ENCODE assay signal across 19 mouse cellular contexts in genomic region chr13:73735270-73735669, GRCm38 (mm10). TPM values are rescaled to one million over a fixed set of nuclear protein-coding genes. Genes with fewer than 3 reads are reported as not detected.
A peak's percentile ranks its signal among the peaks of the same experiment; 100 is the strongest.
DNase-seq lines count a peak whose midpoint lies in the region; ATAC-seq and TF ChIP-seq lines count a peak whose summit lies in the region.
"Had no signal": no experiment of that assay in that cellular context is flagged by ENCODE, and none has a peak within 500 bp of the region (broad histone marks: within the 10 kb centered on the region; RNA-seq: fewer than 3 reads in every experiment).

No protein-coding gene starts in this region.

- WGBS in spleen, adult 2 months: 86% methylated on average over 8 of the region's 8 CpGs
- WGBS in liver, postnatal 0 days (ENCODE audit: insufficient replicate concordance): 51% methylated on average over 8 of the region's 8 CpGs
- WGBS in stomach, postnatal 0 days: 35% methylated on average over 8 of the region's 8 CpGs
- 86% methylated on average over 8 of the region's 8 CpGs for WGBS in forebrain, embryonic 13.5 days

- ATAC-seq in liver, postnatal 0 days: peak; percentile 75
- peak; percentile 50; the same call in 1 of the 2 replicates for ATAC-seq in stomach, postnatal 0 days (ENCODE audit: low FRiP score, low TSS enrichment)
- no peak for ATAC-seq in forebrain, embryonic 13.5 days
- ATAC-seq: hindbrain, embryonic 16.5 days had no signal

- no peak overlapping the region for H3K4me3 ChIP-seq in spleen, adult 2 months (ENCODE audit: extremely low read depth, insufficient read depth, insufficient read length)
- no peak overlapping the region for H3K4me3 ChIP-seq in liver, postnatal 0 days (ENCODE audit: low read depth, low read length)
- H3K4me3 ChIP-seq in stomach, postnatal 0 days (ENCODE audit: low read depth, low read length): no peak overlapping the region
- H3K4me3 ChIP-seq in forebrain, embryonic 13.5 days: no peak overlapping the region
- H3K4me3 ChIP-seq: embryonic facial prominence, embryonic 13.5 days; heart, embryonic 15.5 days; megakaryocyte, embryonic 14.5 days had no signal

- no peaks in the 10 kb centered on the region for H3K36me3 ChIP-seq in spleen, adult 2 months (ENCODE audit: control insufficient read depth, insufficient read depth, low read length)
- H3K36me3 ChIP-seq in liver, postnatal 0 days (replicated peaks; ENCODE audit: insufficient read depth, low read length): no peaks in the 10 kb centered on the region
- H3K36me3 ChIP-seq in stomach, postnatal 0 days (ENCODE audit: control insufficient read depth, insufficient read depth, low read length): no peaks in the 10 kb centered on the region
- H3K36me3 ChIP-seq in forebrain, embryonic 13.5 days (ENCODE audit: poor library complexity, severe bottlenecking): no peaks in the 10 kb centered on the region
- H3K36me3 ChIP-seq: embryonic facial prominence, embryonic 13.5 days; heart, embryonic 15.5 days had no signal

- peak; percentile 59 for DNase-seq in heart, postnatal 4 days
- no peak for DNase-seq in heart, adult 8-10 months (ENCODE audit: low spot score)
- DNase-seq in spleen, adult 2 months (ENCODE audit: low read depth in 1 of 2, low spot score in 2 of 2): no peak
- DNase-seq in spleen, adult 12 weeks (ENCODE audit: low spot score): no peak
- peak; percentile 76 for DNase-seq in liver, postnatal 0 days
- peak; percentile 85 for DNase-seq in stomach, postnatal 0 days (ENCODE audit: low spot score)
- no peak for DNase-seq in Muller cell, postnatal 12 days (ENCODE audit: inconsistent ontology term)
- DNase-seq: adrenal gland, postnatal 25 days; cerebellum, postnatal 36 days; thymus, postnatal 36 days had no signal

- H3K9ac ChIP-seq in liver, postnatal 0 days (replicated peaks): no peak overlapping the region
- H3K9ac ChIP-seq in stomach, postnatal 0 days (ENCODE audit: low read length): no peak overlapping the region
- H3K9ac ChIP-seq in forebrain, embryonic 13.5 days: no peak overlapping the region
- H3K9ac ChIP-seq: embryonic facial prominence, embryonic 13.5 days; heart, embryonic 15.5 days had no signal

- no peak for TF ChIP-seq POLR2A in spleen, adult 2 months (IDR thresholded peaks at IDR 0.05; ENCODE audit: low read depth, low read length)

- TF ChIP-seq EP300 in liver, postnatal 0 days (IDR thresholded peaks at IDR 0.05; ENCODE audit: low read depth): no peak
- TF ChIP-seq EP300 in stomach, postnatal 0 days (optimal IDR thresholded peaks at IDR 0.05): no peak

- peaks cover 10% of the 10 kb centered on the region; the same call in 1 of the 2 replicates for H3K4me1 ChIP-seq in spleen, adult 2 months (ENCODE audit: control insufficient read depth, insufficient read depth, insufficient read length)
- H3K4me1 ChIP-seq in liver, postnatal 0 days (ENCODE audit: insufficient read depth): peaks cover 17% of the 10 kb centered on the region
- no peaks in the 10 kb centered on the region for H3K4me1 ChIP-seq in stomach, postnatal 0 days (replicated peaks; ENCODE audit: control insufficient read depth, insufficient read depth)
- peaks cover 9% of the 10 kb centered on the region; the same call in 1 of the 2 replicates for H3K4me1 ChIP-seq in forebrain, embryonic 13.5 days

- H3K27ac ChIP-seq in spleen, adult 2 months (ENCODE audit: insufficient read depth, low read length): peak overlapping the region; percentile 66
- H3K27ac ChIP-seq in liver, postnatal 0 days (ENCODE audit: low read depth): no peak overlapping the region
- no peak overlapping the region for H3K27ac ChIP-seq in stomach, postnatal 0 days (replicated peaks)
- no peak overlapping the region for H3K27ac ChIP-seq in forebrain, embryonic 13.5 days
- H3K27ac ChIP-seq: embryonic facial prominence, embryonic 13.5 days; heart, embryonic 15.5 days had no signal

- 0 out of 2 replicates have a peak, but pooled peaks cover 5% of the 10 kb centered on the region for H3K27me3 ChIP-seq in spleen, adult 2 months (ENCODE audit: control insufficient read depth, insufficient read depth, low read length)
- peaks cover 9% of the 10 kb centered on the region for H3K27me3 ChIP-seq in liver, postnatal 0 days (ENCODE audit: insufficient read depth, low read length)
- H3K27me3 ChIP-seq in stomach, postnatal 0 days (ENCODE audit: control insufficient read depth, insufficient read depth, low read length): no peaks in the 10 kb centered on the region
- H3K27me3 ChIP-seq in forebrain, embryonic 13.5 days: peaks cover 20% of the 10 kb centered on the region

- no peak for TF ChIP-seq CTCF in spleen, adult 2 months (IDR thresholded peaks at IDR 0.05; ENCODE audit: extremely low read depth, insufficient read depth, insufficient read length, insufficient replicate concordance)
- 0 out of 2 replicates have a peak, but pooled peaks have one; percentile 1 for TF ChIP-seq CTCF in liver, postnatal 0 days (IDR thresholded peaks at IDR 0.05; ENCODE audit: low read depth)
- peak; percentile 39 for TF ChIP-seq CTCF in stomach, postnatal 0 days (IDR thresholded peaks at IDR 0.05; ENCODE audit: low read depth)

- H3K4me2 ChIP-seq in liver, postnatal 0 days (ENCODE audit: low read depth, low read length): no peak overlapping the region
- H3K4me2 ChIP-seq in stomach, postnatal 0 days (replicated peaks; ENCODE audit: low read depth): peak overlapping the region; percentile 62
- H3K4me2 ChIP-seq in forebrain, embryonic 13.5 days: no peak overlapping the region
- H3K4me2 ChIP-seq: embryonic facial prominence, embryonic 13.5 days; heart, embryonic 15.5 days had no signal

- H3K9me3 ChIP-seq in liver, postnatal 0 days (ENCODE audit: low read length): no peaks in the 10 kb centered on the region
- H3K9me3 ChIP-seq in stomach, postnatal 0 days (ENCODE audit: control insufficient read depth, low read length): no peaks in the 10 kb centered on the region
- H3K9me3 ChIP-seq in forebrain, embryonic 13.5 days (replicated peaks): no peaks in the 10 kb centered on the region
- H3K9me3 ChIP-seq: embryonic facial prominence, embryonic 13.5 days; heart, embryonic 15.5 days had no signal

RNA-seq across cellular contexts. Expression of gene Slc12a7, which starts 2.4 kb away (rescaled TPM):
- total RNA-seq in heart, postnatal 4 days (2021): 100 to 1,000 TPM; 145 to 150 TPM
- total RNA-seq in heart, adult 8-10 months (2022): 100 to 1,000 TPM; 207 to 245 (median 212) TPM
- polyA plus RNA-seq in spleen, adult 2 months (2012; rRNA removed): 56.2 and 60.2 TPM in 2 replicates
- 6.5 and 7.0 TPM in 2 replicates for polyA plus RNA-seq in liver, postnatal 0 days (2015; fragmentation: Nextera tagmentation; extraction: Ambion mirVana)
- 17.9 and 19.0 TPM in 2 replicates for polyA plus RNA-seq in stomach, postnatal 0 days (2015; fragmentation: Nextera tagmentation; extraction: Ambion mirVana)
- polyA plus RNA-seq in forebrain, embryonic 13.5 days (2015; fragmentation: Nextera tagmentation; extraction: Ambion mirVana): 20.1 and 26.4 TPM in 2 replicates

RNA-seq across cellular contexts. Expression of gene Slc6a19, which starts 30.6 kb away (rescaled TPM):
- not detected for total RNA-seq in heart, postnatal 4 days (2021)
- not detected for total RNA-seq in heart, adult 8-10 months (2022)
- polyA plus RNA-seq in spleen, adult 2 months (2012; rRNA removed): 0.28 and 0.44 TPM in 2 replicates
- 1.3 and 1.4 TPM in 2 replicates for polyA plus RNA-seq in liver, postnatal 0 days (2015; fragmentation: Nextera tagmentation; extraction: Ambion mirVana)
- 8.8 and 9.2 TPM in 2 replicates for polyA plus RNA-seq in stomach, postnatal 0 days (2015; fragmentation: Nextera tagmentation; extraction: Ambion mirVana)
- 0.19 and 0.20 TPM in 2 replicates for polyA plus RNA-seq in forebrain, embryonic 13.5 days (2015; fragmentation: Nextera tagmentation; extraction: Ambion mirVana)
- total RNA-seq: gastrocnemius, adult 8-10 months; left cerebral cortex, postnatal 10 days had no signal
- polyA plus RNA-seq: embryonic facial prominence, embryonic 13.5 days; forebrain, embryonic 11.5 days; heart, embryonic 15.5 days had no signal

RNA-seq across cellular contexts. Expression of gene Slc6a18, which starts 57.4 kb away (rescaled TPM):
- not detected for total RNA-seq in heart, postnatal 4 days (2021)
- not detected for total RNA-seq in heart, adult 8-10 months (2022)
- 0.42 TPM in 1 of 2 replicates, not detected in the other for polyA plus RNA-seq in spleen, adult 2 months (2012; rRNA removed)
- not detected in 2 replicates for polyA plus RNA-seq in liver, postnatal 0 days (2015; fragmentation: Nextera tagmentation; extraction: Ambion mirVana)
- polyA plus RNA-seq in stomach, postnatal 0 days (2015; fragmentation: Nextera tagmentation; extraction: Ambion mirVana): not detected in 2 replicates
- polyA plus RNA-seq in forebrain, embryonic 13.5 days (2015; fragmentation: Nextera tagmentation; extraction: Ambion mirVana): not detected in 2 replicates
- total RNA-seq: adrenal gland, postnatal 25 days; left cerebral cortex, postnatal 10 days; neutrophil, adult 5-6 weeks had no signal
- polyA plus RNA-seq: embryonic facial prominence, embryonic 13.5 days; forebrain, embryonic 11.5 days; heart, embryonic 15.5 days; hindbrain, embryonic 16.5 days had no signal

Comparison
In these comparisons a context has a peak if more than half of its experiments do, and no peak if none do; other contexts are left out.
1. DNase-seq: peak in heart, postnatal 4 days (single experiment), liver, postnatal 0 days (single experiment) and stomach, postnatal 0 days (single experiment); none in heart, adult 8-10 months (single experiment), spleen, adult 2 months (0 of 2), spleen, adult 12 weeks (single experiment) and Muller cell, postnatal 12 days (single experiment).